In the genomic region with DNA sequence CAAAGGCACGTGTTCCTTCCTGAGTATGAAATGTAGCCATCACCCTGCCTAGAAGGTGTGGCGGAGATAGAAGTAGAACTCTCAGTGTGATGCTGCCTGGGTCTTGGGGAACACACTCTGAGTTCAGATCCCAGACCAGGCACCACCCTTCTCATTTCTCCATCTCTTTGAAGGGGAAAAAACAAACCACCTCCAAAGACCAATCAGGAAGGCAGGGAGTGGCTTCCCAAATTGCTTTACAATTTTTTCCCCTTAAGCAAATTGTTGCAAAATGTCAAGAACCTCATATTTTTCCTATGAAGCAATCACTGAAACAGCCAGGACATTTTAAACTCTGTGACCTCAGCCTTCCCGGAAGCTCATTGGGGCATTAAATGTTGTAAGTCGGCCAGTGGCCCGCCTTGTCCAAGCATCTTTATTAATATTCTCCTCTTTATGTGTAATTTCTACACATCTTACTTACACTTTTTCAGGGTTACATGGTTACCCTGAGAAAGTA, we compare ENCODE assay signal across 19 mouse cellular contexts.
DNase-seq lines count a peak whose midpoint lies in the region; TF ChIP-seq lines count a peak whose summit lies in the region.
"Had no signal": no experiment of that assay in that cellular context is flagged by ENCODE, and none has a peak within 500 bp of the region (broad histone marks: within the 10 kb centered on the region; RNA-seq: fewer than 3 reads in every experiment).

No protein-coding gene starts in this region.

- H3K4me3 ChIP-seq in lung, adult 2 months (replicated peaks; ENCODE audit: extremely low read depth, low read depth, low read length) = no peak overlapping the region
- H3K4me3 ChIP-seq: forebrain, embryonic 10.5 days; hindbrain, embryonic 12.5 days; limb, embryonic 15.5 days; lung, embryonic 15.5 days; midbrain, embryonic 13.5 days had no signal

- TF ChIP-seq CTCF in lung, adult 2 months (IDR thresholded peaks at IDR 0.05; ENCODE audit: insufficient read depth, low read length) = no peak

- no peaks in the 10 kb centered on the region for H3K4me1 ChIP-seq in lung, adult 2 months (ENCODE audit: control insufficient read depth, insufficient read depth, low read length)
- H3K4me1 ChIP-seq: forebrain, embryonic 10.5 days; hindbrain, embryonic 12.5 days; limb, embryonic 15.5 days; lung, embryonic 15.5 days; midbrain, embryonic 13.5 days had no signal

- 59% methylated on average over 5 of the region's 5 CpGs for WGBS in lung, adult 2 months

- TF ChIP-seq POLR2A in lung, adult 2 months (IDR thresholded peaks at IDR 0.05; ENCODE audit: borderline replicate concordance, extremely low read depth, low read depth, low read length) = no peak

- peak; percentile 22 for DNase-seq in gastrocnemius, adult 18-20 months (ENCODE audit: low spot score)
- DNase-seq in gastrocnemius, postnatal 25 days = no peak
- DNase-seq in lung, adult 18-20 months = peak; percentile 60 to 69
- DNase-seq in lung, adult 2 months = no peak
- peak; percentile 39 for DNase-seq in lung, postnatal 10 days
- peak; percentile 15 for DNase-seq in skeletal muscle tissue, adult 2 months (ENCODE audit: low read depth, low spot score)
- no peak for DNase-seq in layer of hippocampus, adult 11-12 months (ENCODE audit: low spot score)
- no peak for DNase-seq in cerebellum, adult 11-12 months
- DNase-seq: adrenal gland, postnatal 10 days; B cell, adult 2 months; cerebellum, postnatal 25 days; layer of hippocampus, adult 9-11 months; right cerebral cortex, postnatal 4 days; thymus, adult 2 months had no signal

Comparison
In these comparisons a context has a peak if more than half of its experiments do, and no peak if none do; other contexts are left out.
1. DNase-seq: peak in gastrocnemius, adult 18-20 months (single experiment), lung, adult 18-20 months (2 of 2), lung, postnatal 10 days (single experiment) and skeletal muscle tissue, adult 2 months (single experiment); none in gastrocnemius, postnatal 25 days (single experiment), lung, adult 2 months (single experiment), layer of hippocampus, adult 11-12 months (single experiment) and cerebellum, adult 11-12 months (single experiment).